Mouse (Mus musculus): ENCODE results near the gene Eif4b. TPM values are rescaled to one million over a fixed set of nuclear protein-coding genes. Genes with fewer than 3 reads are reported as not detected.
"Not testable (repeated sequence)": the region's sequence is repeated elsewhere in the genome, so short reads cannot be mapped to it uniquely, and the experiment has no call there.

Eif4b gene
- total RNA-seq, 2 experiments from 2014 or later = 130 to 139 TPM

DNA sequence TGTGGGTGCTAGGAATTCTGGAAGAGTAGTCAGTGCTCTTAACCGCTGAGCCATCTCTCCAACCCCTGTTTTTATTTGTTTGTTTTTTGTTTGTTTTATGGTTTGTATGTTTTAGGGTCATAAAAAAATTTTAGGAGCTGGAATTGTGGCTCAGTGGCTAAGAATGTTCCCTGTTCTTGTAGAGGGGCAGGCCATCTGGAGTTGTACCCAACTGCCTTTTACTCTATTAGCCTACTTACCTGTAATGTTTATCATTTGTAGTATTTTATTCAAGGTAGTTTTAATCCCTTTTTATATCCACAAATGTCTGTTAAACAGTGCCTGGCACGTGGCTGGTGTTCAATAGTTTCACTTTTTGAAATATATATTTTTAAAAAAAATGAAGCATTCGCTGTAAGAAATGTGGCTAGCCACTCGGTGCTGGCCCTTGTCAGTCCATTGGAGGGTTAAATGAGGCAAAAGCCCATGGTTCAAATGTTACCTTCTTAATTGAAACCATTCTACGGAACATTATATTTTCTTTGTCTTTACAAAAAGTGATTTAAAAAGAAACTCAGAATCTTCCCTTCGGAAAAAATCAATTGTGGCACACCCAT is 512 bp upstream of the Eif4b start:
- no peak for DNase-seq
- intact Hi-C loops (cut with DNase I; ENCODE audit: low total_unique reads) = no loop called here

- DNase-seq = peak; percentile 70
- intact Hi-C loops (cut with DNase I; ENCODE audit: low total_unique reads) = no loop called here
These were observed 628 bp downstream of the Eif4b start for GRCm38 (mm10) chr15:102074070-102074731.

- intact Hi-C loops (cut with DNase I; ENCODE audit: low total_unique reads) = no loop called here
- no peak for DNase-seq
These were observed 1.5 kb downstream of the Eif4b start for GRCm38 (mm10) chr15:102074876-102075585.

GRCm38 (mm10) chr15:102077111-102077677 is 3.6 kb downstream of the Eif4b start:
- intact Hi-C loops (cut with DNase I; ENCODE audit: low total_unique reads) = no loop called here
- DNase-seq = no peak

DNA sequence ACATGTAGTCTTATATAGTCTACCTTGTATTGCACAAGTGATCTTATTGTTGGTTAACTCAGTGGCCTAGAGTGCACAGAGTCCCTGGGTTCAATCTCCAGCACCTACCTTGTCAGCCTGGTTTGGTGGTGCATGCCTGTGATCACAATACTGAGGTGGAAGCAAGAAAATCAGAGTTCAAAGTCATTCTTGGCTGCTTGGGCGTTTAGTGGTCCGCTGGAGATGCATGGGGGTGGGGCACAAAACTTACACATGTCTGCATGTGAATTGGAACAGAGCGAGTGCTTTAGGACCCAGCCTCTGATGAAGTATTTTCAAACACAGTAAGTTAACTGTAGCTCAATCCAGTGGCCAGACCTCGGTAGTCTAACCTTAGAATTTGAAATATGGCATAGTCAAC is 5.6 kb downstream of the Eif4b start:
- intact Hi-C loops (cut with DNase I; ENCODE audit: low total_unique reads) = no loop called here
- DNase-seq = no peak

GRCm38 (mm10) chr15:102079924-102080323 is 6.4 kb downstream of the Eif4b start:
- DNase-seq; intact Hi-C loops (cut with DNase I; ENCODE audit: low total_unique reads): not testable (repeated sequence)

- intact Hi-C loops (cut with DNase I; ENCODE audit: low total_unique reads) = no loop called here
These were observed 6.9 kb downstream of the Eif4b start for GRCm38 (mm10) chr15:102080429-102080828.

GRCm38 (mm10) chr15:102082148-102082547 is 8.6 kb downstream of the Eif4b start:
- no peak for DNase-seq
- intact Hi-C loops (cut with DNase I; ENCODE audit: low total_unique reads) = no loop called here

More at GRCm38 (mm10) chr15:102080429-102080828, 6.9 kb downstream of the Eif4b start:
- no peak for DNase-seq

- intact Hi-C loops (cut with DNase I; ENCODE audit: low total_unique reads) = no loop called here
- DNase-seq = no peak
These were observed 9.5 kb downstream of the Eif4b start for GRCm38 (mm10) chr15:102083028-102083427.

DNA sequence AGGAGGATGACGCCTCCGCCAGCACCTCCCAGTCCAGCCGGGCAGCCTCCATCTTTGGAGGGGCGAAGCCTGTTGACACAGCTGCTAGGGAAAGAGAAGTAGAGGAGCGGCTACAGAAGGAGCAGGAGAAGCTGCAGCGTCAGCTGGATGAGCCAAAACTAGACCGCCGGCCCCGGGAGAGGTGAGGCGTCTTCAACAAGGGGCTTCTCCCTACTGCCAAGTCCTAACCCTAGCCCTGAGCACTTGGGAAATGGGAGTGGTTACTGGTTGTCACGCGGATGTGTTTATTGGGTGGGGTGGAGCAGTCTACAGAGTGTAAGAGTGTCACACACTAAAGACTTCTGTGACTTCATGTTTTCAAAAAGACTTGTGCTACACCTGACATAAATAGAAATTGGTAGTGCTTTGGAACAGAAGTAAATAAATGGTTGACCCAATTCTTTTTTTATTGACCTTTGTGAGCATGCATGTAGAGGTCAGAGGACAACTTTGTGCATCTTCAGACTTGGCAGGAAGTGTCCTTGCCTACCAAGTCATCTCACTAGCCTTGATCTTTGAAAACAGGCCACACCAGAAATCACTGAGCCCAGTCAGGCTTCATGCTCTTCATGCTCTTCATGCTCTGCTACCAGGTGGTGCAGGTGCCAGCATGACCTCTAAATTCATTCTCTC is 16.5 kb downstream of the Eif4b start:
- intact Hi-C loops (cut with DNase I; ENCODE audit: low total_unique reads) = no loop called here
- no peak for DNase-seq

GRCm38 (mm10) chr15:102091063-102091679 is 17.6 kb downstream of the Eif4b start:
- intact Hi-C loops (cut with DNase I; ENCODE audit: low total_unique reads) = no loop called here
- DNase-seq = no peak

GRCm38 (mm10) chr15:102091688-102092087 is 18.1 kb downstream of the Eif4b start:
- DNase-seq = no peak
- intact Hi-C loops (cut with DNase I; ENCODE audit: low total_unique reads) = no loop called here

GRCm38 (mm10) chr15:102092222-102092621 is 18.6 kb downstream of the Eif4b start:
- intact Hi-C loops (cut with DNase I; ENCODE audit: low total_unique reads) = no loop called here
- DNase-seq = no peak

- DNase-seq = no peak
- intact Hi-C loops (cut with DNase I; ENCODE audit: low total_unique reads) = no loop called here
These were observed 20.6 kb downstream of the Eif4b start for GRCm38 (mm10) chr15:102094157-102094556.

GRCm38 (mm10) chr15:102094988-102095387 is 21.4 kb downstream of the Eif4b start:
- intact Hi-C loops (cut with DNase I; ENCODE audit: low total_unique reads) = no loop called here
- DNase-seq = no peak

DNA sequence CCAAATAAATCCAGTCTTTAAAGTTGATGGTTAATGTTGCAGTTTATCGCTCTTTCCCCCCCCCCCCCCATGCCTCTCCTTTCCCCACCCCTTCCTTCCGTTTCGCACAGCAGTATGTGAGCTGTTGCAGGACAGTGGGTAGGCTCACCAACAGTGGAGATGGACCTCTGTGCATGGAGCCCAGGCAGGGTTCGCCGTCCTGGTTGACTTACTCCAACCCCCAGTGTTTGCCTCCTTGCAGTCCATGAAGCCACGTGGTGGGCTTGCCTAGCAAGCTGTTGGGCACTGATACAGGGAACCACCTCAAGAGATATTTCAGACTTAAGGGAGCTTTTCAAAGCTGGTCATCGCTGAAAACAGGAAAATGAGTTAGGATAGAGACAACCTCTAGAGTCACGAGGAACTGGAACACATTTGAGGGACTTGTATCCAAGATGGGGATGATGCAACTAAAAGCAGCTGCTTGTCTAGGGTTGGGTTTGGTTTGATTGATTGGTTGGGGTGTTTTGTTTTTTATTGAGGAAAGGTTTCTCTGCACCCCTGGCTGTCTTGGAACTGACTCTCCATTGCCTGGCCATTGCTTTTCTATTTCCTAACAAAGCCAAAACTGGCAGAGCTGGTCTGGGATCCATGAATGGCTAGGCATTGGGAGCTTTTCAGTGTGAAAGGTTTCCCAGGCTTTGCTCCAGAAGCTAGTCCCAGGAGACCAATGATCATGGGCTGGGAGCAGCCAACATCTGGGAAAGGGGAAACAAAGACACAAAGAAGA is 23.8 kb downstream of the Eif4b start:
- intact Hi-C loops (cut with DNase I; ENCODE audit: low total_unique reads) = no loop called here
- no peak for DNase-seq

GRCm38 (mm10) chr15:102097991-102098555 is 24.5 kb downstream of the Eif4b start:
- intact Hi-C loops (cut with DNase I; ENCODE audit: low total_unique reads) = no loop called here
- DNase-seq = no peak

DNA sequence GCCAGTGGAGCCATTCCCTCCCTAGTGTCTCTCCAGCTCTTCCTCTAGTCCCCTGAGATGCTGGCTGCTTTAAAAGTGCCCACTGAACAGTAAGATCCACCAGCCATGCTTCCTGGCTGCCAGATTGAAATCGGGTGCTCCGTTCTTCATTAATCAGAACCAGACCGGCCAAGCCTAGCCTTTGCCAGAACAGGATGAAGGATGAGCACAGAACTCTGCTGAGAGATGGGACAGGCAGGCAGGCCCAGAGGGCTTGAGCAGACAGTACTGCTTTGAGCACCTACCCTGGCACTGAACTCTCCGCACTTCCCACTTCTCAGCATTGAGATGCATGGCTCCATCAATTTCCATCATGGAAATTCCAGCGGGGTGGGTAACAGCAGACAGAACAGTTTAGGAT is 25.7 kb downstream of the Eif4b start:
- DNase-seq = no peak
- intact Hi-C loops (cut with DNase I; ENCODE audit: low total_unique reads) = no loop called here

DNA sequence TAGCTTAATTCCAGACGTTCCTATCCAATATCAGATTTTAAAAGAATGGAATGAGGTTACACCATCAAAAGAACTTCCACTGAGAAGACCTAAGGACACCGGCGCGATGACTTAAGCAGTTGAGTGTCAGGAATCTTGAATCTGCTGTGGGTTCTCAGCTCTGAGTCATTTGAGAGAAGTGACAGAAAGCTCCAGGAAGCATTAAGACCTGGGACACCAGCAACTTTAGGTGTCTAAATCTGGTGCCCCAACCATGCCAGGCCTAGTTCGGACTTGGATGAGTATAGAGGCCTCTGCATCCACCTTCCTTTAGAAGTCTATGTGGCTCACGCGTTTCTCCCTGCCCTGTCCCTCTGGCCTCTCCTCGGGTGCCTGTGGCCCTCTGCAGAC is 26.2 kb downstream of the Eif4b start:
- intact Hi-C loops (cut with DNase I; ENCODE audit: low total_unique reads) = no loop called here
- DNase-seq = no peak
